Mouse (Mus musculus) neural tube, embryonic 12.5 days (tissue): ENCODE measurements at regions not wholly inside any gene's neighbourhood (a gene's known extent, or its start where the extent isn't known, plus 50 kb on each side); places are given as distances from the start of the nearest gene placed in this dataset.

Source experiments
- ATAC-seq: fragments of 200-750 bp; cut with Nextera tagmentation; 2 replicates; pipeline ENCODE4 v1.8.0; 2017; ENCODE audit warnings: low read depth, mild to moderate bottlenecking, moderate TSS enrichment, moderate library complexity; ENCODE audit not compliant: low FRiP score
- H3K27ac ChIP-seq: fragments of 300-500 bp; sonication (generic); 2 replicates; pipeline ENCODE4 v1.5.1; 2016
- H3K27me3 ChIP-seq: fragments of 300-500 bp; sonication (generic); replicated peaks from 2 replicates; pipeline ENCODE4 v1.6.1; 2016; ENCODE audit warnings: mild to moderate bottlenecking
- H3K36me3 ChIP-seq: fragments of 300-500 bp; sonication (generic); 2 replicates; pipeline ENCODE4 v1.6.1; 2016; ENCODE audit warnings: mild to moderate bottlenecking
- H3K4me1 ChIP-seq: fragments of 300-500 bp; sonication (generic); 2 replicates; pipeline ENCODE4 v1.6.1; 2016
- H3K4me2 ChIP-seq: fragments of 300-500 bp; sonication (generic); replicated peaks from 2 replicates; pipeline ENCODE4 v1.6.1; 2016; ENCODE audit warnings: mild to moderate bottlenecking
- H3K4me3 ChIP-seq: fragments of 300-500 bp; sonication (generic); 2 replicates; pipeline ENCODE4 v1.5.1; 2016
- H3K9ac ChIP-seq: fragments of 300-500 bp; sonication (generic); 2 replicates; pipeline ENCODE4 v1.6.1; 2016; ENCODE audit warnings: mild to moderate bottlenecking
- H3K9me3 ChIP-seq: fragments of 300-500 bp; sonication (generic); 2 replicates; pipeline ENCODE4 v1.6.1; 2016; ENCODE audit warnings: mild to moderate bottlenecking
- WGBS: fragments of 180-500 bp; shearing (Covaris S2); methylation state at CpG from one replicate; pipeline ENCODE4 v1.1.7; 2016; 5-methylcytosine and 5-hydroxymethylcytosine counted together

DNA sequence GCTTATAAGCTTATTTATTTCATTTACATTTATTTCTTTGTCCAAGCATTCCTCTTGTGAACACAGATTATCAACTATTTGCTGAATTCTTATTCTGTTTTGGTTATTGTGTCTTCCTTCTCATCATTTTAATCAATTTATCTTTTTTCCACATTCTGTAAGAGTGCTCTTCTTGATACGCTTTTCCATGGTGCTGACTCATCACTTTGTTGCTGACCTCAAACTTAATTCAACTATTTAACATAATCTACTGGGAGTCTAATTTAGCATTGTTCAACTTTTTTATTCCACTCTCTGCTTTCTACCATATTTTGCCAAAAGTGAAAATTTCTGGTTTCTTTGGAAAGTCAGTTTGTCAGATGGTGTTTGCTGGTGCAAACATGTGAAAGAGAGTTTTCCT is 139.7 kb upstream of the Ngly1 start:
- 96% methylated on average over 1 of the region's 1 CpGs for WGBS
- no peaks in the 10 kb centered on the region for H3K4me1 ChIP-seq
- no peak overlapping the region for H3K4me3 ChIP-seq
- H3K9me3 ChIP-seq, result no peaks in the 10 kb centered on the region
- H3K9ac ChIP-seq, result no peak overlapping the region
- no peaks in the 10 kb centered on the region for H3K27me3 ChIP-seq
- H3K27ac ChIP-seq, result no peak overlapping the region
- no peak overlapping the region for H3K4me2 ChIP-seq
- no peaks in the 10 kb centered on the region for H3K36me3 ChIP-seq
- ATAC-seq, result no peak

DNA sequence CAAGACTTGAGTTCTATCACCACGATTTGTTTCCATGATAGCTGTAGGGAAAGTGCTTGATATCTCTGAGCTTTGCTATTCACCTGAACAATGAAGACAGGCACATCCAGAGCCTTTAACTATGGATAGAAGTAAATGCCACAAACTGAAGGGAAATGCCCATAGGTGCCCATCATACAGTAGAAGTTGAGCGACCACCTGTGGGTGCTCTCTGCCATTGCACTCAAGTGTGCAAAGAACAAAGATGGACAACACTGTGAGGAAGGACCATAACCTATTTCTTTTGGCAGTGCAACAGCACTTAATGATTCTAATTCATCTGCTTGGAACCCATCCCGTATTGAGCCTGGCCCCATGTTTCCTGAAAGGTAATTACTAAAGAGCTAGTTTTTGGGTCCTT is 116.4 kb upstream of the Ngly1 start:
- 88% methylated on average over 3 of the region's 3 CpGs for WGBS

DNA sequence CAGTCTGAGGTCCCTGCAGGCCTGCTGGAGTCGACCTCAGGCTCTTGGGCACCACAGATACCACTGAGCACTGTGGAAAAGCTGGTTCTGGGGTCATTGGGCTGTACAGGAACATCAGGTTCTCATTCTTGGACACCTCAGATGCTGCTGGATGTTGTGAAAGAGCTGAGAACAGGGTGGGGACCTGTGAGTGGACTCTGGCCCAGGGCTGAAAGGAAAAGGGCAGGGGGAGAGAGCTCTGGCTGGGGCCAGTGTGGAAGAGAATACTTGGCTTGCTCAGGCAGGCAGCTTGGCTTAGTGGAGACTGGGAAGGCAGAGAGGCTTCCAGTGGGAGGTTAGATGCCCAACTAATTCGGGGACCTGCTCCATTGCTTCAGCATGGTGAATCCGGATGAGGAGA is 115.7 kb upstream of the Ngly1 start:
- WGBS, result 80% methylated on average over 3 of the region's 3 CpGs
- H3K27me3 ChIP-seq, result no peaks in the 10 kb centered on the region
- H3K27ac ChIP-seq, result no peak overlapping the region
- no peaks in the 10 kb centered on the region for H3K9me3 ChIP-seq
- H3K4me2 ChIP-seq, result no peak overlapping the region
- no peak overlapping the region for H3K4me3 ChIP-seq
- no peak overlapping the region for H3K9ac ChIP-seq
- H3K4me1 ChIP-seq, result no peaks in the 10 kb centered on the region
- no peak for ATAC-seq
- H3K36me3 ChIP-seq, result no peaks in the 10 kb centered on the region

More for the DNA sequence above, 116.4 kb upstream of the Ngly1 start:
- no peak overlapping the region for H3K4me3 ChIP-seq
- no peaks in the 10 kb centered on the region for H3K27me3 ChIP-seq
- H3K9me3 ChIP-seq, result no peaks in the 10 kb centered on the region
- no peak overlapping the region for H3K9ac ChIP-seq
- no peaks in the 10 kb centered on the region for H3K36me3 ChIP-seq
- H3K4me2 ChIP-seq, result no peak overlapping the region
- H3K27ac ChIP-seq, result no peak overlapping the region
- ATAC-seq, result no peak
- H3K4me1 ChIP-seq, result no peaks in the 10 kb centered on the region

DNA sequence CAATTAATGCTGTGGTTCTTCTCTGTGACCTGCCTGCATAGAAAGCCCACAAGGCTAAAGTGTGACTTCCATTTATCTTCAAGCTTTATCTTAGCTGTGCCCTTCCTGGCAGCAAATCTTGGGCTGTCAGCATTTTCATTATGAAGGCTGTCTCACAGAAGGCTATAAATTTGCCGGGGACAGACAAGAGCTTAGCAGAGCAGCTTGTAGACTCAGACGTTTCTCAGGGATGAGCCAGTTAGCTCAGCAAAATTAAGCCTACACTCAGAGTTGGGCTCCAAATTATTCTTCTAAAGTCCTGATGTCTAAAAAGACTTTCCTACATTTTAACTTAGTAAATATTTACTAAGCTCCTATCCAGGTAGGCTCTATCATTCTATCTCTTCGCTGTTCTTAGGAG is 112.9 kb upstream of the Ngly1 start:
- Histone ChIP-seq H3K27ac (no peak overlapping the region), H3K4me3 (no peak overlapping the region), H3K9ac (no peak overlapping the region), H3K9me3 (no peaks in the 10 kb centered on the region), H3K4me2 (no peak overlapping the region), H3K4me1 (no peaks in the 10 kb centered on the region), H3K36me3 (no peaks in the 10 kb centered on the region), H3K27me3 (no peaks in the 10 kb centered on the region)
- no peak for ATAC-seq
- 60% methylated on average over 3 of the region's 3 CpGs for WGBS

DNA sequence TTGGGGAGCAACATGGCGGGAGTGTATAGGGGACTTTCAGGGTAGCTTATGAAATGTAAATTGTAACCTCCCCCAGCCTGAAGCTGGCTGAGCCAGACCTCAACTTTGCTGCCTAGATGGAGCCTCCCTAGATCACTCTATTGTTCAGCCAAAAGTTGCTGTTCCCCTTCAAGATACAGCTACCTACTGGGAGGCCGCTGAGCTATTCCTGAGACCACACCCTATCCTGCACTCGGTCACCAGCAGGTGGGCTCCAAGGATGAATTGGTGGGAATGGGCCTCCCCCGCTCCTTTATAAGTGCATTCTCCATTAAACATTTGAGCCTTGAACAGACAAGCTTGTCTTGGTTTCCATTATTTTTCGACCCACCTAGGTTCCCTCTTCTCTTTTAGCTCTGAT is 104.8 kb upstream of the Ngly1 start:
- Histone ChIP-seq H3K4me3 (no peak overlapping the region), H3K27ac (no peak overlapping the region), H3K9me3 (no peaks in the 10 kb centered on the region), H3K4me2 (no peak overlapping the region), H3K36me3 (no peaks in the 10 kb centered on the region), H3K27me3 (no peaks in the 10 kb centered on the region), H3K9ac (no peak overlapping the region), H3K4me1 (no peaks in the 10 kb centered on the region)
- WGBS, result 92% methylated on average over 5 of the region's 5 CpGs
- ATAC-seq, result no peak

DNA sequence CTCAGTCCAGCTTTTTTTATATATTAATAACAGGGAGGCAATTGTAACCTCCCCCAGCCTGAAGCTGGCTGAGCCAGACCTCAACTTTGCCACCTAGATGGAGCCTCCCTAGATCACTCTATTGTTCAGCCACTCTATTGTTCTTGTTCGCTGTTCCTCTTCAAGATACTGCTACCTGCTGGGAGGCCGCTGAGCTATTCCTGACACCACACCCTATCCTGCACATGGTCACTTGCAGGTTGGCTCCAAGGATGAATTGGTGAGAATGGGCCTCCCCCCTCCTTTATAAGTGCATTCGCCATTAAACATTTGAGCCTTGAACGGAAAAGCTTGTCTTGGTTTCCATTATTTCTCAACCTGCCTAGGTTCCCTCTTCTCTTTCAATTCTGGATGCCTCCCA is 102.3 kb upstream of the Ngly1 start:
- H3K4me2 ChIP-seq, result no peak overlapping the region
- WGBS, result 47% methylated on average over 4 of the region's 4 CpGs

DNA sequence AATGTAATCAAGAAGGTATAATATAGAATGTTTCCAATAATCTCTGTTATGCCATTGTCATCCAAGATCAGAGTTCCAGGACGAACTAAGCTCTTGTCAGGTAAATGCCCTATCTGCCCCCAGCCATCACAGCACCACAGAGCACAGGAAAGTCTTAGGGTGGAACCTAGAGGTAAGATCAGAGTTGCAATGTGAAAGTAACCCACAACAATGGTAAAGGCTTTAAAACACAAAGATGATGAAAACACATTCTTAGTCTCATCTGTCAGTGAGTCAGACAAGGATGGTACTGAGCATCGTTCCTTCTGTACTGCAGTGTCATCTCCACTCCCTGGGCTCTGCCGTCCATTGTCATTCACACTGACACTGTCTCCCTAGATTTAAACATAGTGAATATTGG is 97.3 kb upstream of the Ngly1 start:
- WGBS, result 85% methylated on average over 3 of the region's 3 CpGs
- ATAC-seq, result no peak
- no peaks in the 10 kb centered on the region for H3K9me3 ChIP-seq
- H3K9ac ChIP-seq, result no peak overlapping the region
- H3K4me2 ChIP-seq, result no peak overlapping the region
- H3K36me3 ChIP-seq, result no peaks in the 10 kb centered on the region
- no peak overlapping the region for H3K27ac ChIP-seq
- H3K4me3 ChIP-seq, result no peak overlapping the region
- H3K4me1 ChIP-seq, result no peaks in the 10 kb centered on the region
- no peaks in the 10 kb centered on the region for H3K27me3 ChIP-seq

More for the DNA sequence above, 102.3 kb upstream of the Ngly1 start:
- no peak overlapping the region for H3K4me3 ChIP-seq
- H3K36me3 ChIP-seq, result no peaks in the 10 kb centered on the region
- H3K4me1 ChIP-seq, result no peaks in the 10 kb centered on the region
- H3K27me3 ChIP-seq, result no peaks in the 10 kb centered on the region
- H3K9ac ChIP-seq, result no peak overlapping the region
- H3K27ac ChIP-seq, result no peak overlapping the region
- H3K9me3 ChIP-seq, result no peaks in the 10 kb centered on the region
- no peak for ATAC-seq

DNA sequence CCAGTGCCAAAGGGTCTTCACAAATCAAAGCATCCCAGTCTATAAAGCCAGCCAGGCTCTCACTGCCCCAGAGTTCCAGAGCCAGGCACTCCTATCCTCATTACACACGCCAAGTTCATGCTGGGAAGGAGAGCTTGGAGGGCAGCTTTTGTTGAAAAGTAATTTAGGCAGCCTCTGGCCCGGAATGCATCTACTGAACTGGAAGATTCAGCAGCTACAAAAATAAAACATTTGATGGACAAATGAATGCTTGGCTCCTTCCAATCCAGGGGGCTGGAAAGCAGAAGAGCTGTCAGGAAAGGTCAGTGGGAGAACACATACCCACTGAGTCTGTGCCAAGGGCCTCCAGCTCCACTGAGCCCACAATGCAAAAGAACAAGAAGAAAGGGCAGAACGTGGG is 96.4 kb upstream of the Ngly1 start:
- 49% methylated on average over 3 of the region's 3 CpGs for WGBS
- Histone ChIP-seq H3K27me3 (no peaks in the 10 kb centered on the region), H3K4me2 (no peak overlapping the region), H3K4me3 (no peak overlapping the region), H3K27ac (no peak overlapping the region), H3K36me3 (no peaks in the 10 kb centered on the region), H3K9ac (no peak overlapping the region), H3K9me3 (no peaks in the 10 kb centered on the region), H3K4me1 (no peaks in the 10 kb centered on the region)
- ATAC-seq, result no peak

DNA sequence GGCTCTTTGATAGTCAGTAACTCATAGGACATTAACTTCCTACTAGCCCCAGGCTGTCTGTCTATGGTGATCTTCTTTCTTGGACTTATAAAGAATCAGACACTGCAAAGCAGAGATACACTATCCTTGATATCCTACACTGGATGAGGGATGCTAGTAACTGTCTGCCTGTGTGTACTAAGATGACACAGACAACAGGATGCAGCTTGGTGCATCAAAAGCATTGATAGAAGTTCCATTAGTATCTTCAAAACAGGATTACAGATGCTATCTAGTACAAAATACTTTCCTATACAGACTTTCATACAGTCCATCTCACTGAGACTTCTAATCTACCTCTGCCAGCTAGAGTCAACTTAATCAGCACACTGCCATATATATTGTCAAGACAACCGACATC is 94.0 kb upstream of the Ngly1 start:
- 76% methylated on average over 1 of the region's 1 CpGs for WGBS
- no peak overlapping the region for H3K9ac ChIP-seq

DNA sequence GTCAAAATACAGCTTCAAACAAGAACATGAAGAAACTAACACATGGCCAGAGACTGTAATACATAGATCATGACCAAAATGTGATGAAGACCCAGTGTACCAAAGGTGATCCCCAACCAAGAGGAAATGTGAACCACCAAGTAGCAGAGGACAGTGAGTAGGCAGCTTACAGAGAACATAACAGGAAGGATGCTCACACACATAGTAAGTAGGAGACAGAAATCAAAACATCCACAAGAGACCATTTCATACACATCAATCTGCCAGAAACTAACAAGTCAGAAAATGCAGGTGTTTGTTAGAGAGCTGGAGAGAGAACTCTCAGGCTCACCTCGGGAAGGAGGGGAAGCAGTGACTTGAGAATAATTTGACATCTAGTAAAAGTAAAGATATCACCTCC is 78.9 kb upstream of the Ngly1 start:
- Histone ChIP-seq H3K36me3 (no peaks in the 10 kb centered on the region), H3K4me2 (no peak overlapping the region), H3K9me3 (no peaks in the 10 kb centered on the region), H3K4me3 (no peak overlapping the region), H3K4me1 (no peaks in the 10 kb centered on the region), H3K27ac (no peak overlapping the region), H3K9ac (no peak overlapping the region), H3K27me3 (no peaks in the 10 kb centered on the region)
- no peak for ATAC-seq
- 77% methylated on average over 1 of the region's 1 CpGs for WGBS

More for the DNA sequence above, 94.0 kb upstream of the Ngly1 start:
- Histone ChIP-seq H3K27ac (no peak overlapping the region), H3K4me1 (no peaks in the 10 kb centered on the region), H3K36me3 (no peaks in the 10 kb centered on the region), H3K27me3 (no peaks in the 10 kb centered on the region), H3K9me3 (no peaks in the 10 kb centered on the region), H3K4me2 (no peak overlapping the region), H3K4me3 (no peak overlapping the region)
- no peak for ATAC-seq

DNA sequence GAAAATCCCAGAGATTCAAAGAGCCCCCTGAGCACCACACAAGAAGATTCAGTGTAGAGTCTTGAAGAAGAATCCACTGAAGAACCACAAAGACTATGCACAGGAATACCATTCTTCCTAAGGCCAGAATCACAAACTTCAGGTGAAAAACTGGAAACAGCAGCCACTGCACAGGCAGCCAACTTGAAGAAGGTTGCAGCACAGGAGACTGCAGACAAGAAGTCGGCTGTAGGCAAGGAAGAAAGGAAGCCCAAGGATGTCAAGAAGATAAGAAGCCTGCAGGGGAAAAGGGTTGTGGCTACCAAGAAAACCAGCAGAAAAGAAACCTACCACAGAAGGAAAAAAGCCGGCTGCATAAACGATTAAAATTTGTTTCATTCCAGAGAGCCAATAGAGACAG is 76.8 kb upstream of the Ngly1 start:
- no peaks in the 10 kb centered on the region for H3K27me3 ChIP-seq
- H3K4me1 ChIP-seq, result no peaks in the 10 kb centered on the region
- no peaks in the 10 kb centered on the region for H3K36me3 ChIP-seq
- H3K9ac ChIP-seq, result no peak overlapping the region
- no peak overlapping the region for H3K4me3 ChIP-seq
- 88% methylated on average over 3 of the region's 3 CpGs for WGBS
- H3K9me3 ChIP-seq, result no peaks in the 10 kb centered on the region
- H3K27ac ChIP-seq, result no peak overlapping the region
- ATAC-seq, result no peak
- no peak overlapping the region for H3K4me2 ChIP-seq

DNA sequence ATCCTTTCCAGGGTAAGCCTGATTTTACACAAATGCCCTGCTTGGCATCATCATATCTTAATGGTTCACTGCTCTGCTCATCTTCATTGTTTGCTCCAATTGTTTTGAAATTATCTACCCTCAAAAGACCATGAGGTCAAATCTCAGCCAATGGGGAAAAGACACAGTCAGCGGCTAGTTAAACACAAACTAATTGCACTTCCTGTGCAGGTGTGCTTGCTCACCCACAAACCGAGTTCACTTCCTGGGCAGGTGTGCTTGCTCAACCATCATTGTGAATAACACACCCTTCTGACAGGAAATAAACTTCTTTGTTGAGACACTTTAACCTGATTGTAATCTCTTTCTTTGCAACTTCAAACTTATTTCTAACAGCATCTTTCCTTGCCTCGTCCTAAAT is 75.8 kb upstream of the Ngly1 start:
- H3K4me2 ChIP-seq, result no peak overlapping the region
- ATAC-seq, result no peak
- no peaks in the 10 kb centered on the region for H3K27me3 ChIP-seq
- 78% methylated on average over 3 of the region's 3 CpGs for WGBS
- no peak overlapping the region for H3K4me3 ChIP-seq
- H3K4me1 ChIP-seq, result no peaks in the 10 kb centered on the region
- H3K36me3 ChIP-seq, result no peaks in the 10 kb centered on the region
- no peak overlapping the region for H3K27ac ChIP-seq
- H3K9ac ChIP-seq, result no peak overlapping the region
- no peaks in the 10 kb centered on the region for H3K9me3 ChIP-seq

DNA sequence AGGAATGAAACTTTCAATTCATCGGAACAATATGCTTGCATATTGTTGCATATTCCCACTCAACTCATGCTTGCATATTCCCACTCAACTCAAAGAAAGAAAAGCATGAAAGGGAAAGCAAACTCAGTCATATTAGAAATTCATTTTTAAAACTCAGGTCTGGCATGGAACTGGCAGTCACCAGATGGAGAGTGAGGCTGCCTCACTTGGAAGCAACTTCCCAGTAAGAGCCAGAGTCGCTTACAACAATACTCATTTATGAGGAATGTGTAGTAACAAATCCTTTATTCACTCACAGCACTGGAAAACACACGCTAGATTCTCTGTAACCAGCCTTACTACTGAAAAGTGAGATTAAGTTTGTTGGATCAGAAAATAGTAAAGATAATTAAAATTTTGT is 70.9 kb upstream of the Ngly1 start:
- ATAC-seq, result no peak
- Histone ChIP-seq H3K36me3 (no peaks in the 10 kb centered on the region), H3K4me3 (no peak overlapping the region), H3K4me2 (no peak overlapping the region), H3K27me3 (no peaks in the 10 kb centered on the region), H3K9me3 (no peaks in the 10 kb centered on the region), H3K9ac (no peak overlapping the region), H3K4me1 (no peaks in the 10 kb centered on the region), H3K27ac (no peak overlapping the region)
- whole genome bisulfite sequencing, result 92% methylated on average over 3 of the region's 3 CpGs

DNA sequence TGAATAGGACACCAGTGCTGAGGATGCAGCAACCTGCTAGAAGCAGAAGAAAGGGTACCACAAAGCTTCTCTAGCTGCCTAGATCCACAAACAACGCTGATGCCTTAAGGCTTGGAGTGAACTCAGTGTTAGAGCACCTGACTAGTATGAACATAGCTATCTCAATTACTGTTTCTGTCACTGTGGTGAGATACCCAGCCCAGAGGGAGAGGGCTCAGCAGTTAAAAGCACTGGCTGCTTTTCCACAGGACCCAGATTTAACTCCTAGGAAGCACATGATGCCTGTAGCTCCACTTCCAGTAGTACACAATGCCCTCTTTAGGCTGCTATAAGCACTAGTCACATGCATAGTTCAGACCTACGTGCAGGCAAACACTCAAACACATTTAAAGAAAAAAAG is 67.3 kb upstream of the Ngly1 start:
- ATAC-seq, result no peak
- H3K27me3 ChIP-seq, result no peaks in the 10 kb centered on the region
- H3K36me3 ChIP-seq, result no peaks in the 10 kb centered on the region
- H3K9me3 ChIP-seq, result no peaks in the 10 kb centered on the region
- H3K4me2 ChIP-seq, result no peak overlapping the region
- no peak overlapping the region for H3K27ac ChIP-seq
- H3K4me3 ChIP-seq, result no peak overlapping the region
- no peaks in the 10 kb centered on the region for H3K4me1 ChIP-seq
- 77% methylated on average over 2 of the region's 2 CpGs for WGBS
- no peak overlapping the region for H3K9ac ChIP-seq
